Mouse (Mus musculus) bone marrow, adult 2 months (tissue): ENCODE results near the gene Nudt22. TPM values are rescaled to one million over a fixed set of nuclear protein-coding genes. Genes with fewer than 3 reads are reported as not detected.

Experiments
- H3K27ac ChIP-seq: fragments of 200-500 bp; 2 replicates; pipeline ENCODE4 v1.5.1; 2012; ENCODE audit warnings: low read depth, mild to moderate bottlenecking, control low read depth, inconsistent platforms, low read length; ENCODE audit not compliant: control insufficient read depth, poor library complexity, insufficient read depth
- H3K4me1 ChIP-seq: fragments of 200-500 bp; 2 replicates; pipeline ENCODE4 v1.6.1; 2011; ENCODE audit warnings: low read length; ENCODE audit not compliant: control insufficient read depth, insufficient read depth
- H3K4me3 ChIP-seq: fragments of 200-500 bp; replicated peaks from 2 replicates; pipeline ENCODE3; 2011; ENCODE audit warnings: mild to moderate bottlenecking, low read depth, low read length, control low read depth; ENCODE audit not compliant: control insufficient read depth
- CTCF ChIP-seq: fragments of 200-500 bp; IDR thresholded peaks from 2 replicates; pipeline ENCODE4 v1.5.1; 2011; ENCODE audit warnings: low read length, control low read depth; ENCODE audit not compliant: control insufficient read depth, insufficient read depth
- POLR2A ChIP-seq: fragments of 200-500 bp; IDR thresholded peaks from 2 replicates; pipeline ENCODE4 v1.6.1; 2011; ENCODE audit warnings: low read depth, mild to moderate bottlenecking, control low read depth, low read length, borderline replicate concordance; ENCODE audit not compliant: control insufficient read depth
- WGBS: fragments of 180-500 bp; shearing (Covaris S2); methylation state at CpG from one replicate; pipeline ENCODE4 v1.1.7; 2018; 5-methylcytosine and 5-hydroxymethylcytosine counted together
- polyA plus RNA-seq: library from polyadenylated mRNA; stranded (reverse); fragments of >200 nt; gene quantifications from 2 replicates; pipeline ENCODE4 v1.2.4, GENCODE M21; 2011; ENCODE audit warnings: low replicate concordance; ENCODE audit not compliant: missing spikeins, insufficient read depth, insufficient read length

Nudt22 gene
- polyA plus RNA-seq, 1 experiment, result 20.7 TPM

- TF ChIP-seq CTCF (peak; percentile 52; the same call in 1 of the 2 replicates), POLR2A (peak; percentile 28; the same call in 1 of the 2 replicates)
- Histone ChIP-seq H3K4me3 (peak within 1 kb of the TSS; percentile 67), H3K27ac (peak within 1 kb of the TSS; percentile 66), H3K4me1 (peaks cover 3% of the 10 kb centered on the region; the same call in 1 of the 2 replicates)
- under 1% methylated on average over 16 of the region's 16 CpGs for WGBS
These were observed 20.1 kb downstream of the Nudt22 start, which contains the start of gene Plcb3 for GRCm38 (mm10) chr19:6975537-6976521. Gene Plcb3, minus strand, starts transcription at chr19:6976470.

GRCm38 (mm10) chr19:6974211-6975205, 21.4 kb downstream of the Nudt22 start, which contains the start of gene Ppp1r14b:
Gene Ppp1r14b, plus strand, starts transcription at chr19:6974968.
- peak within 1 kb of the TSS; percentile 87 for H3K4me3 ChIP-seq
- WGBS, result 2% methylated on average over 77 of the region's 84 CpGs
- peaks cover 4% of the 10 kb centered on the region; the same call in 1 of the 2 replicates for H3K4me1 ChIP-seq
- TF ChIP-seq POLR2A, result no peak
- peak within 1 kb of the TSS; percentile 66 for H3K27ac ChIP-seq

- H3K4me1 ChIP-seq, result peaks cover 4% of the 10 kb centered on the region; the same call in 1 of the 2 replicates
- TF ChIP-seq POLR2A, result no peak
- H3K27ac ChIP-seq, result no peak overlapping the region
- 23% methylated on average over 12 of the region's 12 CpGs for WGBS
- H3K4me3 ChIP-seq, result no peak overlapping the region
These were observed 22.2 kb downstream of the Nudt22 start for GRCm38 (mm10) chr19:6973581-6974190.

- 82% methylated on average over 13 of the region's 13 CpGs for WGBS
- Histone ChIP-seq H3K4me3 (no peak overlapping the region), H3K4me1 (peaks cover 4% of the 10 kb centered on the region; the same call in 1 of the 2 replicates), H3K27ac (no peak overlapping the region)
- no peak for TF ChIP-seq CTCF
- no peak for TF ChIP-seq POLR2A
These were observed 23.5 kb downstream of the Nudt22 start for GRCm38 (mm10) chr19:6972247-6972917.

GRCm38 (mm10) chr19:6971644-6972043, 24.3 kb downstream of the Nudt22 start:
- no peak for TF ChIP-seq CTCF
- no peak for TF ChIP-seq POLR2A

GRCm38 (mm10) chr19:6970460-6971085, 25.3 kb downstream of the Nudt22 start:
- TF ChIP-seq POLR2A (no peak), CTCF (no peak)
- Histone ChIP-seq H3K4me1 (peaks cover 1% of the 10 kb centered on the region; the same call in 1 of the 2 replicates), H3K27ac (no peak overlapping the region), H3K4me3 (no peak overlapping the region)
- 26% methylated on average over 11 of the region's 11 CpGs for WGBS

More at GRCm38 (mm10) chr19:6971644-6972043, 24.3 kb downstream of the Nudt22 start:
- WGBS, result 74% methylated on average over 6 of the region's 6 CpGs
- H3K4me1 ChIP-seq, result peaks cover 4% of the 10 kb centered on the region; the same call in 1 of the 2 replicates
- H3K4me3 ChIP-seq, result no peak overlapping the region
- H3K27ac ChIP-seq, result no peak overlapping the region

GRCm38 (mm10) chr19:6969665-6970381, 26.1 kb downstream of the Nudt22 start:
- TF ChIP-seq CTCF (peak; percentile 69), POLR2A (peak; percentile 40; the same call in 1 of the 2 replicates)
- no peak overlapping the region for H3K27ac ChIP-seq
- H3K4me1 ChIP-seq, result peaks cover 1% of the 10 kb centered on the region; the same call in 1 of the 2 replicates
- peak overlapping the region; percentile 72 for H3K4me3 ChIP-seq
- 2% methylated on average over 53 of the region's 55 CpGs for WGBS
